Mouse (Mus musculus) kidney, embryonic 16.5 days (tissue): ENCODE data around the gene 4930412O13Rik. TPM values are rescaled to one million over a fixed set of nuclear protein-coding genes. Genes with fewer than 3 reads are reported as not detected.

ENCODE experiments used
- ATAC-seq: fragments of 200-750 bp; cut with Nextera tagmentation; 2 replicates; pipeline ENCODE4 v1.8.0; 2017; ENCODE audit warnings: moderate TSS enrichment; ENCODE audit not compliant: low FRiP score, low TSS enrichment
- H3K27ac ChIP-seq: fragments of 300-500 bp; sonication (generic); 2 replicates; pipeline ENCODE4 v1.5.1; 2014; ENCODE audit warnings: low read length
- H3K27me3 ChIP-seq: fragments of 300-500 bp; sonication (generic); 2 replicates; pipeline ENCODE4 v1.6.1; 2014; ENCODE audit warnings: low read length, control low read depth, mixed read lengths; ENCODE audit not compliant: insufficient read depth
- H3K36me3 ChIP-seq: fragments of 300-500 bp; sonication (generic); 2 replicates; pipeline ENCODE4 v1.6.1; 2014; ENCODE audit warnings: low read length, control low read depth, mixed read lengths; ENCODE audit not compliant: insufficient read depth
- H3K4me1 ChIP-seq: fragments of 300-500 bp; sonication (generic); 2 replicates; pipeline ENCODE4 v1.6.1; 2014; ENCODE audit warnings: low read length, control low read depth, mixed read lengths; ENCODE audit not compliant: insufficient read depth
- H3K4me2 ChIP-seq: fragments of 300-500 bp; sonication (generic); replicated peaks from 2 replicates; pipeline ENCODE4 v1.6.1; 2014; ENCODE audit warnings: low read depth, low read length
- H3K4me3 ChIP-seq: fragments of 300-500 bp; sonication (generic); 2 replicates; pipeline ENCODE4 v1.5.1; 2014; ENCODE audit warnings: mild to moderate bottlenecking, low read length
- H3K9ac ChIP-seq: fragments of 300-500 bp; sonication (generic); replicated peaks from 2 replicates; pipeline ENCODE4 v1.6.1; 2014; ENCODE audit warnings: low read length
- H3K9me3 ChIP-seq: fragments of 300-500 bp; sonication (generic); 2 replicates; pipeline ENCODE4 v1.6.1; 2016; ENCODE audit warnings: low read length, control low read depth
- WGBS: fragments of 180-500 bp; shearing (Covaris S2); extraction: QIAGEN DNeasy Blood & Tissue Kit; methylation state at CpG from one replicate; pipeline ENCODE4 v1.1.7; 2014; 5-methylcytosine and 5-hydroxymethylcytosine counted together
- polyA plus RNA-seq: library from polyadenylated mRNA; unstranded; fragments of >200 nt; fragmentation: Nextera tagmentation; extraction: Ambion mirVana; gene quantifications from 2 replicates; pipeline ENCODE4 v1.2.1, GENCODE M21; 2015

Gene 4930412O13Rik
- polyA plus RNA-seq, 1 experiment from 2014 or later = 2.8 TPM

DNA sequence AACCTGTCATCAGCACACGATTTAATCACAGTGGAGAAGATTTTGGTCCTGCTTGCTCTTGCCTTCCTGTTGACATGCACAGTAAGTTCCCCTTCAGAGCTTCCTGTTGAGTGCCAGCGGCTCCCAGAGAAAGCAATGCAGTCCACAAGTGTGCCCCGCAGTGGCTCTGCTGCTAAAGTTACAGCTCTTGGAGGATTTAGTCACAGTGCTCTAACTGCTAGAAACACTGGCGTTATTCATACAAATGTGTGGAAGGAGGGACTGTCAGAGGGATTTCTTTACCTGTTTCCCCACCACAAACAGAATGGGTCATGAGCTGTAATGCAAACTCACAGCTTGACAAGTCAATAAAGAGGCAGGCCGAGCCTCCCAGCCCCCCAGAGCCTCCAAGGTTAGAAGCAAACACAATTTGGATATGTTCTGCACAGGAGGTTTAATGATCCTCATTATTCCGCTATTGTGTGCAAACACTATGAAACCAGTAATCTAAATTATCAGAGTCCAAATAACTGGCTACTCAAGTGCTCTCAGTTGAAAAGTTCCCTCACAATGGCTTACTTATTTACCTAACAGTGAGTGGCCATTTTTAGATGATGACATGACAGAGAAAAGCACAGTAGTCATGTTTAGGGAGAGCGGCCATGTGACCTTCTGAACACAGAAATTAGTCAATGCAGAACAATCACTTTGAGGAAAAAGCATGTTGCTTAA is 45.3 kb downstream of the 4930412O13Rik start:
- H3K27me3 ChIP-seq = no peaks in the 10 kb centered on the region
- H3K4me1 ChIP-seq = 0 out of 2 replicates have a peak, but pooled peaks cover 4% of the 10 kb centered on the region
- 0 out of 2 replicates have a peak overlapping the region, but pooled peaks have one; percentile 31 for H3K9ac ChIP-seq
- no peak overlapping the region for H3K4me3 ChIP-seq
- 0 out of 2 replicates have a peak, but pooled peaks cover 4% of the 10 kb centered on the region for H3K36me3 ChIP-seq
- no peak overlapping the region for H3K4me2 ChIP-seq
- peak overlapping the region; percentile 48; the same call in 1 of the 2 replicates for H3K27ac ChIP-seq
- no peaks in the 10 kb centered on the region for H3K9me3 ChIP-seq
- WGBS = 44% methylated on average over 7 of the region's 7 CpGs
- ATAC-seq = peak; percentile 54; the same call in 1 of the 2 replicates

DNA sequence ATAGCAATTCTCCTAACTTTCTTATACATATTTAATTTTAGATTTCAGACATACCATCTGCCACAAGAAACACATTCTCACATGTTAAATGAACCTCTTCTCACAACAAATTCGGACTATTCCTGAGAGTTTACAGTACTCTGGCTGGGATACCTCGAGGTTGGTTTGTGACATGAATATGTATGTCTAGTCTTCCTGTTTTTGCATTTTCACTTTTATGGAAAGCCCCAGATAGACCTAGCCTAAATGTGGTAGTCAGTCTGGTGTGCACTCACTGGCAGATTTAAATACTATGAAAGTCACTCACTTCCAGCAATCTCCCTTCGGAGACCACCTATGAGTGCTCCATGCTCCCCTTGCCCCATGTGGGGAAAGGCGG is 45.8 kb downstream of the 4930412O13Rik start:
- Histone ChIP-seq H3K27ac (no peak overlapping the region), H3K4me3 (no peak overlapping the region), H3K9ac (no peak overlapping the region), H3K27me3 (no peaks in the 10 kb centered on the region), H3K4me1 (0 out of 2 replicates have a peak, but pooled peaks cover 4% of the 10 kb centered on the region), H3K9me3 (no peaks in the 10 kb centered on the region), H3K4me2 (no peak overlapping the region), H3K36me3 (0 out of 2 replicates have a peak, but pooled peaks cover 4% of the 10 kb centered on the region)
- no peak for ATAC-seq
- WGBS = 89% methylated on average over 4 of the region's 4 CpGs

Other genes starting within 250 kb of the 4930412O13Rik start
- 6.7 and 7.2 TPM in 2 replicates for gene 9230102O04Rik, start 8.3 kb downstream of the 4930412O13Rik start, polyA plus RNA-seq
- gene Gata3, start 8.8 kb downstream of the 4930412O13Rik start, polyA plus RNA-seq = 103 and 117 TPM in 2 replicates
- 15.4 and 17.7 TPM in 2 replicates for gene Taf3, start 167.3 kb downstream of the 4930412O13Rik start, polyA plus RNA-seq
- gene Atp5c1, start 199.3 kb downstream of the 4930412O13Rik start, polyA plus RNA-seq = 689 and 740 TPM in 2 replicates
- gene Kin, start 199.3 kb downstream of the 4930412O13Rik start, polyA plus RNA-seq = 28.5 and 33.0 TPM in 2 replicates